Mouse (Mus musculus) urinary bladder, postnatal 4 days (tissue): ENCODE measurements at regions not wholly inside any gene's neighbourhood (a gene's known extent, or its start where the extent isn't known, plus 50 kb on each side); places are given as distances from the start of the nearest gene placed in this dataset.
"Not testable (repeated sequence)": the region's sequence is repeated elsewhere in the genome, so short reads cannot be mapped to it uniquely, and the experiment has no call there.

ENCODE experiments used
- DNase-seq, 2 experiments: peaks; one replicate each; pipeline ENCODE4 v3.0.0; 2021 to 2022; ENCODE audit warnings: low spot score in 2 of 2

DNA sequence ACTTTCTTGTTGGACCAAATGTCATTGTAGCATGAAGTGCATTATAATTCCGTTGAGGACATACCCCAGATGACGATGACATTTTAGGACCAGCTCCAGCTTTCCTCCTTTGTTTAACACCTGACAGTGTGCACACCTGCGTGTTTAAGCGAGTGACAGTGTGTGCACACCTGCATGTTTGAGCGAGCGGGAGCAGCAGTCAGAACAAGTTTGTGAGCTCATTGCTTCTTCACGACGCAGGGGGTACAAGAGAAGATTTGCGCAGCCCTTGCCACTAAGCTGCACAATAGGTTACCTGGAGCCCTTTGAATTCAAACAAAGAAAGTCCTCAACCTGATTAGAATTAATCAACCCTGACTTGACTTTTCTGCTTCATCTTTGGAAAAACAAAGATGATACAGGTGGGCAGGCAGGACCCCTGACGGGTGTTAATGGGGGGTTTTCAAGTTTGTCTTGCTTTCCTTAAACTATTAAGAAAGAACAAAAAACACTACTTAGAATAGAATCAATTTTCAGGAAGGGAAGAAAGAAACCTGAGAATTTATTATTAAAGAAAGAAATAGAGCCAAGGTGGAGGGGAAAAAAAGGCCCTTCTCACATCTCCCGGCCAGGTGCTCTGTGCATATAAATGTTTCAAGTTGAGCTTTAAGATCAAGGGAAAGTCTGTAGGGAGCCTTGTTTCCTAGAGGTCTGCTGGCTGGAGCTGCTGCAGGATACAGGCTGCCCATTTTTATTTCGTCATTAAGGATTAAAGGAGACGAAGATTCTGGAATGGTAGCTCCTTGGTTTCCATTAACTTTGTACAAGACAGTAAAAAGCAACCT is 144.8 kb upstream of the Ttc29 start:
- no peak for DNase-seq

DNA sequence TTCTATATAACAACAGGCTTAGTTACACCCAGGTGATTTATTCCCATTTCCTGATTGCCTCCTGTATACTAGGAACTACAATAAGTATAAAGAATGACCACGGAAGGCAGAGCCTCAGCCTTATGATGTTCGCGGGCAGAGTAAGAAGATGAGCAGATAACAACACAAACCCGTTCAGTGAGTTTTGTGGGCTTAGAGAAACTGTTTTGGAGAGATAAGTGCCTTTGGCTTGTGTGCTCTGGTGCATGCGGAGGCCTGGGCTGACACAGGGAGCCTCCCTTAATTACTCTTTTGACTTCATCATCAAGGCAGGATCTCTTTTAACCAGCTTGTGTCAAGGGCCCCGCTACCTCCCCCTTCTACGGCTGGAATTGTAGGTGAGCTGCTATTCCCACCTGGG is 139.3 kb upstream of the Ttc29 start:
- DNase-seq = no peak

GRCm38 (mm10) chr8:78077122-78077521 is 136.0 kb upstream of the Ttc29 start:
- DNase-seq = no peak

- DNase-seq = not testable (repeated sequence)
These were observed 131.7 kb upstream of the Ttc29 start for GRCm38 (mm10) chr8:78081395-78081794.

- DNase-seq = no peak
These were observed 130.1 kb upstream of the Ttc29 start for GRCm38 (mm10) chr8:78083012-78083411.

- DNase-seq = no peak
These were observed 126.7 kb upstream of the Ttc29 start for GRCm38 (mm10) chr8:78086361-78086760.

- no peak for DNase-seq
These were observed 122.5 kb upstream of the Ttc29 start for GRCm38 (mm10) chr8:78090382-78091122.

DNA sequence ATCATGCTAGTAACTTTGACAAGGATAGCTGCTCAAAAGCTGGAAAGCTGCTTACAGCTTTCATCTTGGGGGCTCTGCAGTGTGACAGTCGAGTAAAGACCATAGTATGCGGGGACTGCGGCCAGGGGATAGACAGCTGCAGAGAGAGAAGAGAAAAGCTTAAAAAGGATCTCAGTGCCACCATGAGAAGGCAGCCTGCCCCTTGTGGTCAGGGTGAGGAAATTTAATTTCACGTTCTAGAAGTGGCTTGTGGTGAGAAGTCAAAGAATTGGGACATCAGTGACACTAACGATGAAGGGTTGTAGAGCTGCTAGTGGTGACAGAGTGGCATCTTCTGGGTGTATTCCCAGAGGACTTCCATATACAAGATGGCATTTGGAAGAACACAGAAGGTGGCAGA is 116.7 kb upstream of the Ttc29 start:
- DNase-seq = no peak

- no peak for DNase-seq
These were observed 114.8 kb upstream of the Ttc29 start for GRCm38 (mm10) chr8:78098191-78098745.

GRCm38 (mm10) chr8:78099091-78099490 is 114.0 kb upstream of the Ttc29 start:
- no peak for DNase-seq

DNA sequence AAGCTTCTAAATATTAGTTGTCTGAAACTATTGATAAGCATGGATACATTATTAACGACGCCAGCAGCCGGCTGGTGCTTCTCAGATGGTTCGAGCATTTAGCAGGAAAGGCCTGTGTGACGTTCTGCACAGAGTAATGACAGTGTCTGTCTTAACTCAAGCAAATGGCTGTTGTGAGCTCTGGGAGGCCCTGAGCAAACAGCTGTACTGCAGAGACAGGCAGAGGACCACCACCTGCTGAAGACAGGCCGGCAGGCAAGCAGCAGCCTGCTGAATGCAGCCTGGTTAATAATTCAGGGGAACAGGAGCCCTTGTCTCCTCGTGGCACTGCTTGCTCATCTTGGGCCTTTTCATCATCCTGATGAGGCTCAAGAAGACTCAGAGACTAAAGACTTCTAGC is 105.8 kb upstream of the Ttc29 start:
- no peak for DNase-seq

DNA sequence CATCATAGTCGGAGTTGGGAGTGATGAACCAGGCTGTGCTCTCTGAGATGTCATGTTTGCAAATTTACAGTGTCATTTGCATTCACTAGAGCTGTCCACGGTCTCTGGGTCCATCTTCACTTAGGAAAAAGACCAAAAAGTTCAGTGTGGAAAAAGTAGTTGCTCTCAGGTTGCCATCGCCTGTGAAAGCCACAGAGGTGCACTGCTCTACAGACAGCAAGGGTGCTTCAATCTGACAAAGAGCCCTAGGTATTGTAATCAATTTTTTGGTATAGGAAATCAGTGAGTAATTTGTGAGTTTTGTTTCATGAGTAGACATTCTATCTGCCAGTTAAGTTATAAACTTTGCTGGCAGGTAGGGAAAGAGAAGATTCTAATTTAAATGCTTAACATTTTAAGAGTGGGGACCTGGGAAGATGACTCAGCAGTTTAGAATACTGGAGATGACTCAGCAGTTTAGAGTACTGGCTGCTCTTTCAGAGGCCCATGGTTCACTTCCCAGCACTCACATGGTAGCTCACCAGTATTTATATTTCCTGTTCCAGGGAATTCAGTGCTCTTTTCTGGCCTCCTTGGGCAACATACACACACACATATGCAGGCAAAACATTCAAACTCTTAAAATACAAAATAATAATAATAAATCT is 103.0 kb upstream of the Ttc29 start:
- no peak for DNase-seq

GRCm38 (mm10) chr8:78113105-78113504 is 100.0 kb upstream of the Ttc29 start:
- DNase-seq = no peak

- DNase-seq = no peak
These were observed 98.6 kb upstream of the Ttc29 start for GRCm38 (mm10) chr8:78114512-78114911.

- no peak for DNase-seq
These were observed 95.9 kb upstream of the Ttc29 start for GRCm38 (mm10) chr8:78117191-78117590.

DNA sequence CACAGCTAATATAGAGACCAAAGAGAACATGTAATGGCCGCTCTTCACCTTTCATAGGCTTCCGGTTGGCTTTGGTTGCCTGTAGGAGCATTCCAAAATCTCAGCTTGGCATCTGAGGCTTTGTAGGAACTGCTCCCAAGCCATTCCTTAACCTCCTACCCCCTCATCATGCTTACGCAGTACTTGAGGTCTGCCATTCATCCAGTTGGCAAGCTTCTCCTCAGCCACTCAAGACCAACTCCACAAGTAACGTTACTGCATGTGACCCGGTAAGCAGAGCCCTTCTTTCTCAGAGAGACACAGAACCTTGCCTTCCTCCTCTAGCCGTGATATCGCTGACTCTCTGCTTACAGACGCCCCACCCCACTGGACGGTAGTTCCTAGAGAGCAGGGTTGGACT is 94.6 kb upstream of the Ttc29 start:
- no peak for DNase-seq

DNA sequence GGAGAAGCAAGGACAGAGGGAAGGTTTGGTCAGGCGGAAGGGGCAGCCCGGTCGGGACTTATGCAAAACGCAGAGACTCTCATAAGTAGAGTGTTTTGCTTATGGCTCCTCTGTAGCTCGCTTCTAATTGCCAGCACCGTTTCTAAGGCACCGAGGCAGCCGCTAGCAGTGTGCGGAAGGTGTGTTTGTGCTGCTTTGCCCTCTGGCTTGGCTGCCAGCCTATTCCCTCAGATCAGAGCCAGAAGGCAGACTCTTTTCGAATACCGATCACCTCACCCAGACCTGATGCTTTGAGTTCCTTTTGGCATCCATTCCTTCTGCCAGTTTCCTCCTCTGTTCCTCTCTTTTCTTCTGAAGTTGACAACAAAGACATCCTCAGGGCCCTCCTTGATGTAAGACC is 93.4 kb upstream of the Ttc29 start:
- DNase-seq = no peak

DNA sequence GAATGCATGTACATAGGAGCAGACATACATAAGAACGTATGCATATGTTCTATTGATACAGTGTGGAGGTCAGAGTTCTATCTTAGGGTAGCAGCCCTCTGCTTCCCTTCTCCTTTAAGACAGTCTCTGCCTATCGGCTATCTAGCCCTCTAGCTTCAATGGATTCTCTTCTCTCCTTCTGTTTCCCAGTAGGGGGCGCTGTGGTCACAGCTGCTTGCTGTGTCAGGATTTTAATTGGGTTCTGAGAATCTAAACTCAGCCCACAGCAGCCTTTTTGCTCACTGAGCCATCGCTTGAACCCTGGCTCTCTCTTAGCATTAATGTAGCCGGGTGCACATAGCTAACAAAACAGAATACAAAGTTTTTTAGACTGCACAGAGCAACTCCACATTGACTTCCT is 88.8 kb upstream of the Ttc29 start:
- no peak for DNase-seq

DNA sequence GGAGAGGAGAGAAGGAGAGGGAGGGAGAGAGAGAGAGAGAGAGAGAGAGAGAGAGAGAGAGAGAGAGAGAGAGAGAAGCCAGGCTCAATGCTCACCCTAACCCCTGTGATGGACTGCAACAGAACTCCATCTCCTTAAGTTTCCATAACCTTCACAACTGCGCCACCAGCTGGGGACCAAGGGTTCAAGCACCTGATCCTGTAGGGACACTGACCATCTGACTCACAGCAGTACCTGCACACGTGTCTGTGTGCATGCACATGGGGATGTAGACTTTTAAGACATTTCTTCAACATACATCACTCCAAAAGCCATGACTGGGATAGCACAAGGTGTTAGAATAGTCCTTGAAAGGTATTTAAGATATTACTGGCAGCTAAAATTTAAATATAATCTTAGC is 85.2 kb upstream of the Ttc29 start:
- DNase-seq = no peak

- no peak for DNase-seq
These were observed 84.0 kb upstream of the Ttc29 start for GRCm38 (mm10) chr8:78129061-78129460.

GRCm38 (mm10) chr8:78139514-78139913 is 73.6 kb upstream of the Ttc29 start:
- DNase-seq = not testable (repeated sequence)

- no peak for DNase-seq
These were observed 65.9 kb upstream of the Ttc29 start for GRCm38 (mm10) chr8:78147170-78147569.
